Mouse (Mus musculus): ENCODE data around the gene Dlx6. TPM values are rescaled to one million over a fixed set of nuclear protein-coding genes. Genes with fewer than 3 reads are reported as not detected.
A peak's percentile ranks its signal among the peaks of the same experiment; 100 is the strongest.

Dlx6 gene
- polyA plus RNA-seq, 1 experiment from 2014 or later = not detected

DNA sequence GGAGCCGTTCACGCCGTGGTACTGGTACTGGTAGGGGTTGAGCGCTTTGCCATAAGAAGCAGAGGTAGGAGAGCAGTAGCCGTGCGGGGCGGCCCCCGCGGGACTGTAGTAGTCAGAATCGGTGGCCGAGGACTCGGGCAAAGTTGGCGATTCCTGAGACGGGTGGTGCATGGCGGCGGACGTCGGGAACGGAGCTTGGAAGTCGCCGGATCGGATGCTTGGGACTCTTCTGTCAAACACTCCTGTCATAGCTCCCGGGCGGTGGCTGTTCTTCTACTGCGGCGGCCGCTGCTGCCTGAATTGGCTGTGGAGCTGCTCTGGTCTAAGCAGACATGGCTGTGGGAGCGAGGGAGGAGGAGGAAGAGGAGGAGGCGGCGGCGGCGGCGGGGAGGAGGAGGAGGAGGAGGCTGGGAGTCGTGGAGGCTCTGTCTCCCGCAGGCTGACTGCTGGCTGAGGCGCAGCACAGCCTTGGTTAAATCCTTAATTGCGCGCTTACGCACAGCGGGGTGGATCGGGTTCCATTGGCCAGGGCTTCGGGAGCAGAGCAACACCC, 18.6 kb downstream of the Dlx6 start, which contains the start of gene Dlx5:
Gene Dlx5, minus strand, starts transcription at position 448 of the 553 bp plus-strand sequence.
- H3K9me3 ChIP-seq (ENCODE audit: control insufficient read depth, low read length) = no peaks in the 10 kb centered on the region
- peaks cover 79% of the 10 kb centered on the region for H3K27me3 ChIP-seq (ENCODE audit: control insufficient read depth, insufficient read depth, low read length)
- under 1% methylated on average over 37 of the region's 42 CpGs for WGBS
- H3K4me1 ChIP-seq (ENCODE audit: control insufficient read depth, insufficient read depth, low read length) = peaks cover 8% of the 10 kb centered on the region
- peak within 1 kb of the TSS; percentile 78 for H3K4me2 ChIP-seq (ENCODE audit: low read length)
- peak within 1 kb of the TSS; percentile 39 for H3K4me3 ChIP-seq (replicated peaks; ENCODE audit: low read depth, low read length)
- ATAC-seq (ENCODE audit: low FRiP score, low TSS enrichment) = peak; percentile 55
- DNase-seq = peak; percentile 72
- H3K27ac ChIP-seq (replicated peaks; ENCODE audit: low read depth, low read length) = 0 out of 2 replicates have a peak within 1 kb of the TSS, but pooled peaks have one; percentile 37
- peak within 1 kb of the TSS; percentile 39; the same call in 1 of the 2 replicates for H3K9ac ChIP-seq (replicated peaks; ENCODE audit: low read length)
- H3K36me3 ChIP-seq (ENCODE audit: control insufficient read depth, insufficient read depth, low read length) = no peaks in the 10 kb centered on the region

DNA sequence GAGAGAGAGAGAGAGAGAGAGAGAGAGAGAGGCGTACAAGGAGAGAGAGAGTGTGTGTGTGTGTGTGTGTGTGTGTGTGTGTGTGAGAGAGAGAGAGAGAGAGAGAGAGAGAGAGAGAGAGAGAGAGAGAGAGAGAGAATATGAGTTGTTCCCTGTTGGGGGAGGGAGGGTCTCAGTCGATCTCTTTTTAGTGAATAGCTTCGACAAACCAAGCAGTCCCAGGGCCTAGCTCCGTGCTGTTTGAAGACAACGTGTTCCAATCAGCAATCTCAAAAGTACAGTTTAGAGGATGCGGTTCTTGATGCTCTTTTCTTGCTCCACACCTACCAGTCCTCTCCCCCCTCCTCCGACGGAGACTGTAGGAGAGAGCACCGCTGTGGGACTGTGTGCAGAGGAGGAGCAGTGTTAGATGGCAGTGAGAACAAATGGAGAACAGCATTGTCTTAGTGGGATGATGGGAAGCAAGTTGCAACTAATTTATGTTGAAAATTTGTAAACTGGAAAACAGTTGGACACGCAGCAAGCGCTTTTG, 19.2 kb downstream of the Dlx6 start:
- 4% methylated on average over 11 of the region's 11 CpGs for WGBS
- DNase-seq = peak; percentile 17
- ATAC-seq (ENCODE audit: low FRiP score, low TSS enrichment) = no peak
- Histone ChIP-seq H3K4me1 (ENCODE audit: control insufficient read depth, insufficient read depth, low read length) (peaks cover 8% of the 10 kb centered on the region), H3K36me3 (ENCODE audit: control insufficient read depth, insufficient read depth, low read length) (no peaks in the 10 kb centered on the region), H3K9me3 (ENCODE audit: control insufficient read depth, low read length) (no peaks in the 10 kb centered on the region), H3K27ac (replicated peaks; ENCODE audit: low read depth, low read length) (no peak overlapping the region), H3K9ac (replicated peaks; ENCODE audit: low read length) (no peak overlapping the region), H3K4me3 (replicated peaks; ENCODE audit: low read depth, low read length) (no peak overlapping the region), H3K4me2 (ENCODE audit: low read length) (peak overlapping the region; percentile 78), H3K27me3 (ENCODE audit: control insufficient read depth, insufficient read depth, low read length) (peaks cover 73% of the 10 kb centered on the region)

DNA sequence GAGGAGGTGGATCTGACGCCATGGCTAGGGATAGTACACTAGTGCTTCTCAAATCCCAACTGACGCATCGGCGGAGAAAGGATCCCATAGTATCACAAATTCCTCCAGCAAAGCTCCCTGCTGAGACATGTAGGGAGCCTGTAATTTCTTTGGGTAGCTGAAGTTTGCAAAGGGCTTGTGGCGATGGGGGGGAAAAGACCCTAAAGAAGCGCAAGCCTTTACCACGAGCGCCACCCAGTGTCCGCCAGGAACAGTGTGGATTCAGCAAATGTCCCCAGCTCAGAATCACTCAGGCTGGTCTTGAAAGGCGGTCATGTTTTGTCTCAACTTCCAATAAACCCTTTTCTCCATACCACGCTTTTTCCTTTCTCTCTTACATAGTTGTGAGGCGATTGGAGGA, 21.8 kb downstream of the Dlx6 start:
- H3K4me3 ChIP-seq (replicated peaks; ENCODE audit: low read depth, low read length) = no peak overlapping the region
- DNase-seq = peak; percentile 93
- ATAC-seq (ENCODE audit: low FRiP score, low TSS enrichment) = peak; percentile 47; the same call in 1 of the 2 replicates
- H3K4me2 ChIP-seq (ENCODE audit: low read length) = no peak overlapping the region
- WGBS = 2% methylated on average over 12 of the region's 12 CpGs
- H3K27me3 ChIP-seq (ENCODE audit: control insufficient read depth, insufficient read depth, low read length) = peaks cover 48% of the 10 kb centered on the region
- H3K9ac ChIP-seq (replicated peaks; ENCODE audit: low read length) = no peak overlapping the region
- no peaks in the 10 kb centered on the region for H3K36me3 ChIP-seq (ENCODE audit: control insufficient read depth, insufficient read depth, low read length)
- no peaks in the 10 kb centered on the region for H3K9me3 ChIP-seq (ENCODE audit: control insufficient read depth, low read length)
- no peak overlapping the region for H3K27ac ChIP-seq (replicated peaks; ENCODE audit: low read depth, low read length)
- peaks cover 8% of the 10 kb centered on the region for H3K4me1 ChIP-seq (ENCODE audit: control insufficient read depth, insufficient read depth, low read length)

DNA sequence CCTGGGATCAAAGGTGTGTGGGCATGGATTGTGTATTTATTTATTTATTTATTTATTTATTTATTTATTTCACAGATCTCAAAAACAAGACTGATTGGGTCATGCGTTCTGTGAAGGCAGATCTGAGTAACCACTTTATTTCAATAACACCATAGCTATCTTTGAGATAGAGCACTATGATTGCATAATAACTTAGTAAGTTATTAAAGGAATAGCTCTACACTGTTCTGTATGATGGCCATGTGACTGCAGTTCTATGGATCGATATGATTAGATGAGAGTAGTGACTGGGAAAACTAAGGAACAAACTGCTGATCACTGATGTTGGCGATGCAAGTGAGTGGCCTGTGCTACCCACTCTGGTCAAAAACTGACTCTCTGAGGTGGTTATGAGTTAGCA, 23.1 kb downstream of the Dlx6 start:
- H3K27ac ChIP-seq (replicated peaks; ENCODE audit: low read depth, low read length) = no peak overlapping the region
- no peak overlapping the region for H3K4me3 ChIP-seq (replicated peaks; ENCODE audit: low read depth, low read length)
- H3K4me2 ChIP-seq (ENCODE audit: low read length) = no peak overlapping the region
- H3K4me1 ChIP-seq (ENCODE audit: control insufficient read depth, insufficient read depth, low read length) = peaks cover 7% of the 10 kb centered on the region
- DNase-seq (no peak), ATAC-seq (ENCODE audit: low FRiP score, low TSS enrichment) (no peak)
- H3K9me3 ChIP-seq (ENCODE audit: control insufficient read depth, low read length) = no peaks in the 10 kb centered on the region
- H3K9ac ChIP-seq (replicated peaks; ENCODE audit: low read length) = no peak overlapping the region
- H3K27me3 ChIP-seq (ENCODE audit: control insufficient read depth, insufficient read depth, low read length) = peaks cover 35% of the 10 kb centered on the region
- 88% methylated on average over 3 of the region's 3 CpGs for WGBS
- H3K36me3 ChIP-seq (ENCODE audit: control insufficient read depth, insufficient read depth, low read length) = no peaks in the 10 kb centered on the region

DNA sequence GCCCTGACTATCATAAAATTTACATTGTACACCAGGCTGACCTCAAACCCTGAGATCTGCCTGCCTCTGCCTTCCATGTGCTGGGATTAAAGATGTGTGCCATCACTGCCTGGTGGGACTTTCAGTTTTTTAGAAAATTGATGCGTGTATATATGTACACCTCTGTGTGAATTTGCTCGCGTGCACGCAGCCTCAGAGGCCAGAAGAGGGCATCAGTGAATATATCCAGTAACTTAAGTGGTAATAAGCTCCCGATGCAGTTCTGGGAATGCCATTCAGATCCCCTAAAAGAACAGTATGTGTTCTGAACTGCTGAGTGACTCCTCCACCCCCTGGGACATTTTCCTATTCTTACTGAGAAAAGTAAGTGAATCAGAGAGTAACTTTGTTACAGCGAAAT, 26.9 kb downstream of the Dlx6 start:
- H3K36me3 ChIP-seq (ENCODE audit: control insufficient read depth, insufficient read depth, low read length) = no peaks in the 10 kb centered on the region
- no peaks in the 10 kb centered on the region; the same call in 1 of the 2 replicates for H3K27me3 ChIP-seq (ENCODE audit: control insufficient read depth, insufficient read depth, low read length)
- H3K4me2 ChIP-seq (ENCODE audit: low read length) = no peak overlapping the region
- H3K27ac ChIP-seq (replicated peaks; ENCODE audit: low read depth, low read length) = no peak overlapping the region
- H3K4me1 ChIP-seq (ENCODE audit: control insufficient read depth, insufficient read depth, low read length) = no peaks in the 10 kb centered on the region
- no peak overlapping the region for H3K9ac ChIP-seq (replicated peaks; ENCODE audit: low read length)
- DNase-seq (peak; percentile 3), ATAC-seq (ENCODE audit: low FRiP score, low TSS enrichment) (no peak)
- no peak overlapping the region for H3K4me3 ChIP-seq (replicated peaks; ENCODE audit: low read depth, low read length)
- 67% methylated on average over 6 of the region's 6 CpGs for WGBS
- no peaks in the 10 kb centered on the region for H3K9me3 ChIP-seq (ENCODE audit: control insufficient read depth, low read length)

DNA sequence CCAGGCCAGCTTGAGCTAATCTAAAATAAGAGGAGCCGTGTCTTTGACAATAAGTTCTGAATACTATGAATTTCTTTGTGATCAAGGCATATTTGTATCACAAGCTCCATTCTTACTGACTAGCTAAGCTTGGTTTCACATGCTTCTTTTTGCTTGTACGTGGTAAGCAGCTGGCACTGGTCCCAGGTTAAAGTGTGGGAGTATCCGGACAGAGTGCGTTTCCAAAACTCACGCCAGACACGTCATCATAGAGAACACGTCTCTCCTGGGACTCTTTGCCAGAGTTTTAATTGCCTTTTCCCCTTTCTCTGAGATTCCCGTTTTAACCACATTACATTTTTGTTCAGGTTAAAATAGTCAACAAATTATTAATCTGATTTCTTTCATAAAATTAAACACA, 46.5 kb downstream of the Dlx6 start:
- Histone ChIP-seq H3K9ac (replicated peaks; ENCODE audit: low read length) (no peak overlapping the region), H3K4me1 (ENCODE audit: control insufficient read depth, insufficient read depth, low read length) (no peaks in the 10 kb centered on the region), H3K4me3 (replicated peaks; ENCODE audit: low read depth, low read length) (no peak overlapping the region), H3K4me2 (ENCODE audit: low read length) (no peak overlapping the region), H3K36me3 (ENCODE audit: control insufficient read depth, insufficient read depth, low read length) (no peaks in the 10 kb centered on the region), H3K9me3 (ENCODE audit: control insufficient read depth, low read length) (no peaks in the 10 kb centered on the region), H3K27ac (replicated peaks; ENCODE audit: low read depth, low read length) (no peak overlapping the region), H3K27me3 (ENCODE audit: control insufficient read depth, insufficient read depth, low read length) (no peaks in the 10 kb centered on the region)
- WGBS = 85% methylated on average over 8 of the region's 8 CpGs
- DNase-seq (no peak), ATAC-seq (ENCODE audit: low FRiP score, low TSS enrichment) (no peak)

DNA sequence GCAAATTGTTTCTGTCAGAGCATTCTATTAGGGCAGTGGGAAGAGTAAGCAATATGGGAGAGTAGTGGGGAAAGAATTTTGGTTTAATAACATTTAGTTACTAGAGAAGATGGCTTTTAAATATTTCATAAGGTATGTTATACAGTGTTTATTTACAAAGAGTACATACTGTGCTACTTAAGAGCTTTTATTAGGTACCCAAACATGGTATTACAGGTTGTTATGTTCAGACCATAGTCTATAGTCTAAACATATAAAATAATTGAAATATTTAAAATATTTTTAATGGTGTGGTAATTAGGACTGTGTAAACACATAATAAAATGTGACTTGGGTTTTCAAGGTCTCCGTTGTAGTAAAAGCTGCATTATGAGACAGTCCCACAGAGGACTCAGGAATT, 51.2 kb downstream of the Dlx6 start:
- Histone ChIP-seq H3K27ac (replicated peaks; ENCODE audit: low read depth, low read length) (no peak overlapping the region), H3K9ac (replicated peaks; ENCODE audit: low read length) (no peak overlapping the region), H3K9me3 (ENCODE audit: control insufficient read depth, low read length) (no peaks in the 10 kb centered on the region), H3K27me3 (ENCODE audit: control insufficient read depth, insufficient read depth, low read length) (no peaks in the 10 kb centered on the region), H3K4me2 (ENCODE audit: low read length) (no peak overlapping the region), H3K4me1 (ENCODE audit: control insufficient read depth, insufficient read depth, low read length) (no peaks in the 10 kb centered on the region), H3K36me3 (ENCODE audit: control insufficient read depth, insufficient read depth, low read length) (no peaks in the 10 kb centered on the region), H3K4me3 (replicated peaks; ENCODE audit: low read depth, low read length) (no peak overlapping the region)
- ATAC-seq (ENCODE audit: low FRiP score, low TSS enrichment) (no peak), DNase-seq (no peak)
- WGBS = 90% methylated on average over 1 of the region's 1 CpGs

DNA sequence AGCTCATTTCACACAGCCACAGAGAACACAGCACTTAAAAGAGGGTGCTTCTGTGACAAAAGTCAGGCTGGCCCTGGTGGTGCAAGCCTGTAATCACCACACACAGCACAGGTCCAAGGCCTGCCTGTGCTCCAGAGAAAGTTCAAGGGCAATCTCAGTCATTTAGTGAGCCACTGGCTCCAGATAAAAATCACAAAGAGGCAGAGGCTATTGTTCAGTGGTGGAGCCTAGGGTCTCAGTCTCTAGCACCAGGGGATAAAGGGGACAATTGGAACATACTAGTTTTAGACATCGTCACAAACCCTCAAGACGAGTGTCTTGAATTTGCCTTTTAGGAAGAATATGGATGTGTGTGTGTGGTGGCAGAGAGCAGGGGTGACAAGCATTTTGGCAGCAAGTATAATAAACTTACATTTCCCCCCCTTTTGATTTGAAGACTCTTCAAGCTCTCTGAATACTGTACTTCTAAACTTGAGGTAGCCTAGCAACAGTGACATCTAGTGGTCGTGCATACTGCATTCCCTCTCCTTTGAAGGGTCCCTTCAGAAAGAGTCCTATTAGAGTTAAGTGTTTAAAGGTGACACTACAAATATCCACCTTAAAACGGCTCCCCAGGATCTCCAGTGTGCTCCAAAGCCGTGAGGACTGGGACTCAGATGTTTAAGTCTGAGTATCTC, 51.9 kb downstream of the Dlx6 start:
- no peaks in the 10 kb centered on the region for H3K36me3 ChIP-seq (ENCODE audit: control insufficient read depth, insufficient read depth, low read length)
- H3K9ac ChIP-seq (replicated peaks; ENCODE audit: low read length) = no peak overlapping the region
- ATAC-seq (ENCODE audit: low FRiP score, low TSS enrichment) (peak; percentile 62; the same call in 1 of the 2 replicates), DNase-seq (peak; percentile 86)
- H3K27me3 ChIP-seq (ENCODE audit: control insufficient read depth, insufficient read depth, low read length) = no peaks in the 10 kb centered on the region
- H3K9me3 ChIP-seq (ENCODE audit: control insufficient read depth, low read length) = no peaks in the 10 kb centered on the region
- no peak overlapping the region for H3K4me3 ChIP-seq (replicated peaks; ENCODE audit: low read depth, low read length)
- 41% methylated on average over 5 of the region's 5 CpGs for WGBS
- no peak overlapping the region for H3K4me2 ChIP-seq (ENCODE audit: low read length)
- H3K27ac ChIP-seq (replicated peaks; ENCODE audit: low read depth, low read length) = no peak overlapping the region
- no peaks in the 10 kb centered on the region for H3K4me1 ChIP-seq (ENCODE audit: control insufficient read depth, insufficient read depth, low read length)

DNA sequence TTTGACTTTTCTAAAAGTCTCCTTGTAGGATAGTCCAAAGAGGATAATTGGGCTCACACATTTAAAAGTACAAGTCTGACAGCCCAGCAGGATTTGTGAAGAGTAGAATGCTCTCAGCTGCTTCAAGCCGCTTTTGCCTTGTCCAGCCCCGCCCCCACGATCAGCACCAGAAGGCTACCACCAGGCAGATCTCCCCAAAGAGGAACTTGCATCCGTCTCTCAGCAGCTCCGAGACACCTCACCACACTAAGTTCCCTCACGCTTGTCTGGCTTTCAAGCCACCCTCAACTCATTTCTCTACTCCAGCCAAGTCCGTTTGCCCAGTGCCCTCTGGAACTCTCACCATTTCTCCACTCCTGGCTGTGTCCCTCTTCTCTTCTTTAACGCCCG, 52.4 kb downstream of the Dlx6 start:
- Histone ChIP-seq H3K36me3 (ENCODE audit: control insufficient read depth, insufficient read depth, low read length) (no peaks in the 10 kb centered on the region), H3K9me3 (ENCODE audit: control insufficient read depth, low read length) (no peaks in the 10 kb centered on the region), H3K4me2 (ENCODE audit: low read length) (no peak overlapping the region), H3K27me3 (ENCODE audit: control insufficient read depth, insufficient read depth, low read length) (no peaks in the 10 kb centered on the region), H3K4me3 (replicated peaks; ENCODE audit: low read depth, low read length) (no peak overlapping the region), H3K4me1 (ENCODE audit: control insufficient read depth, insufficient read depth, low read length) (no peaks in the 10 kb centered on the region), H3K27ac (replicated peaks; ENCODE audit: low read depth, low read length) (no peak overlapping the region), H3K9ac (replicated peaks; ENCODE audit: low read length) (no peak overlapping the region)
- WGBS = 58% methylated on average over 9 of the region's 9 CpGs
- no peak for ATAC-seq (ENCODE audit: low FRiP score, low TSS enrichment)
- peak; percentile 0 for DNase-seq
